Mouse (Mus musculus): ENCODE measurements around the gene A030003K21Rik.
"Not testable (repeated sequence)": the region's sequence is repeated elsewhere in the genome, so short reads cannot be mapped to it uniquely, and the experiment has no call there.

Gene A030003K21Rik

GRCm38 (mm10) chr1:82943295-82943694 is at the start of gene A030003K21Rik:
Gene A030003K21Rik (minus strand): TSS chr1:82943388.
- DNase-seq (ENCODE audit: extremely low spot score, low read depth, low spot score) = not testable (repeated sequence)

GRCm38 (mm10) chr1:82992093-82992492 is 48.9 kb upstream of the A030003K21Rik start:
- no peak for DNase-seq (ENCODE audit: extremely low spot score, low read depth, low spot score)

GRCm38 (mm10) chr1:82991596-82991995 is 48.4 kb upstream of the A030003K21Rik start:
- no peak for DNase-seq (ENCODE audit: extremely low spot score, low read depth, low spot score)

GRCm38 (mm10) chr1:82991062-82991461 is 47.9 kb upstream of the A030003K21Rik start:
- no peak for DNase-seq (ENCODE audit: extremely low spot score, low read depth, low spot score)

GRCm38 (mm10) chr1:82987530-82988198 is 44.5 kb upstream of the A030003K21Rik start:
- peak; percentile 58 for DNase-seq (ENCODE audit: extremely low spot score, low read depth, low spot score)

- no peak for DNase-seq (ENCODE audit: extremely low spot score, low read depth, low spot score)
Observed at GRCm38 (mm10) chr1:82986738-82987137, 43.5 kb upstream of the A030003K21Rik start.

GRCm38 (mm10) chr1:82977840-82978239 is 34.7 kb upstream of the A030003K21Rik start:
- no peak for DNase-seq (ENCODE audit: extremely low spot score, low read depth, low spot score)

- no peak for DNase-seq (ENCODE audit: extremely low spot score, low read depth, low spot score)
Observed at GRCm38 (mm10) chr1:82975750-82976149, 32.6 kb upstream of the A030003K21Rik start.

- DNase-seq (ENCODE audit: extremely low spot score, low read depth, low spot score) = no peak
Observed at GRCm38 (mm10) chr1:82974342-82974741, 31.2 kb upstream of the A030003K21Rik start.

GRCm38 (mm10) chr1:82973901-82974300 is 30.7 kb upstream of the A030003K21Rik start:
- no peak for DNase-seq (ENCODE audit: extremely low spot score, low read depth, low spot score)

GRCm38 (mm10) chr1:82973244-82973643 is 30.1 kb upstream of the A030003K21Rik start:
- DNase-seq (ENCODE audit: extremely low spot score, low read depth, low spot score) = no peak

GRCm38 (mm10) chr1:82972046-82972445 is 28.9 kb upstream of the A030003K21Rik start:
- no peak for DNase-seq (ENCODE audit: extremely low spot score, low read depth, low spot score)

GRCm38 (mm10) chr1:82966413-82966812 is 23.2 kb upstream of the A030003K21Rik start:
- no peak for DNase-seq (ENCODE audit: extremely low spot score, low read depth, low spot score)

GRCm38 (mm10) chr1:82959870-82960385 is 16.7 kb upstream of the A030003K21Rik start, which contains the start of gene Gm47955:
Gene Gm47955 (plus strand): TSS chr1:82960286.
- no peak for DNase-seq (ENCODE audit: extremely low spot score, low read depth, low spot score)

- not testable (repeated sequence) for DNase-seq (ENCODE audit: extremely low spot score, low read depth, low spot score)
Observed at GRCm38 (mm10) chr1:82955913-82956312, 12.7 kb upstream of the A030003K21Rik start, which contains the start of gene Gm7544. Gene Gm7544 (minus strand): TSS chr1:82956013.

GRCm38 (mm10) chr1:82948601-82949000 is 5.4 kb upstream of the A030003K21Rik start:
- DNase-seq (ENCODE audit: extremely low spot score, low read depth, low spot score) = no peak

GRCm38 (mm10) chr1:82946029-82946428 is 2.8 kb upstream of the A030003K21Rik start:
- not testable (repeated sequence) for DNase-seq (ENCODE audit: extremely low spot score, low read depth, low spot score)

GRCm38 (mm10) chr1:82942505-82942904 is 683 bp downstream of the A030003K21Rik start:
- not testable (repeated sequence) for DNase-seq (ENCODE audit: extremely low spot score, low read depth, low spot score)

- DNase-seq (ENCODE audit: extremely low spot score, low read depth, low spot score) = no peak
Observed at GRCm38 (mm10) chr1:82938666-82939065, 4.5 kb downstream of the A030003K21Rik start.

GRCm38 (mm10) chr1:82931326-82931725 is 11.9 kb downstream of the A030003K21Rik start, which contains the start of gene Gm6217:
Gene Gm6217 (minus strand): TSS chr1:82931399.
- not testable (repeated sequence) for DNase-seq (ENCODE audit: extremely low spot score, low read depth, low spot score)

- DNase-seq (ENCODE audit: extremely low spot score, low read depth, low spot score) = not testable (repeated sequence)
Observed at GRCm38 (mm10) chr1:82930558-82930957, 12.6 kb downstream of the A030003K21Rik start.

GRCm38 (mm10) chr1:82924650-82925049 is 18.5 kb downstream of the A030003K21Rik start, which contains the start of gene A030014E15Rik:
Gene A030014E15Rik (plus strand): TSS chr1:82924917.
- no peak for DNase-seq (ENCODE audit: extremely low spot score, low read depth, low spot score)

Data from hindlimb bud, embryonic 11.5 days (tissue).